Mouse (Mus musculus) embryonic facial prominence, embryonic 12.5 days (tissue): ENCODE measurements around the gene Cabp7. TPM values are rescaled to one million over a fixed set of nuclear protein-coding genes. Genes with fewer than 3 reads are reported as not detected.

ENCODE experiments used
- ATAC-seq: fragments of 200-750 bp; cut with Nextera tagmentation; 2 replicates; pipeline ENCODE4 v1.8.0; 2017; ENCODE audit not compliant: insufficient number of reproducible peaks, insufficient read depth, low FRiP score, low TSS enrichment
- H3K27ac ChIP-seq: fragments of 300-500 bp; sonication (generic); 2 replicates; pipeline ENCODE4 v1.5.1; 2016; ENCODE audit warnings: mild to moderate bottlenecking
- H3K27me3 ChIP-seq: fragments of 300-500 bp; sonication (generic); 2 replicates; pipeline ENCODE4 v1.6.1; 2016; ENCODE audit warnings: mild to moderate bottlenecking, moderate library complexity
- H3K36me3 ChIP-seq: fragments of 300-500 bp; sonication (generic); 2 replicates; pipeline ENCODE4 v1.6.1; 2016; ENCODE audit warnings: mild to moderate bottlenecking
- H3K4me1 ChIP-seq: fragments of 300-500 bp; sonication (generic); 2 replicates; pipeline ENCODE4 v1.6.1; 2016
- H3K4me2 ChIP-seq: fragments of 300-500 bp; sonication (generic); replicated peaks from 2 replicates; pipeline ENCODE4 v1.6.1; 2016; ENCODE audit warnings: mild to moderate bottlenecking, moderate library complexity
- H3K4me3 ChIP-seq: fragments of 300-500 bp; sonication (generic); 2 replicates; pipeline ENCODE4 v1.5.1; 2016; ENCODE audit warnings: mild to moderate bottlenecking
- H3K9ac ChIP-seq: fragments of 300-500 bp; sonication (generic); 2 replicates; pipeline ENCODE4 v1.6.1; 2016; ENCODE audit warnings: mild to moderate bottlenecking, moderate library complexity
- H3K9me3 ChIP-seq: fragments of 300-500 bp; sonication (generic); 2 replicates; pipeline ENCODE4 v1.6.1; 2016; ENCODE audit warnings: mild to moderate bottlenecking, moderate library complexity
- WGBS: fragments of 180-500 bp; shearing (Covaris S2); methylation state at CpG from one replicate; pipeline ENCODE4 v1.1.7; 2016; 5-methylcytosine and 5-hydroxymethylcytosine counted together
- polyA plus RNA-seq: library from polyadenylated mRNA; unstranded; fragments of >200 nt; fragmentation: Nextera tagmentation; extraction: Ambion mirVana; gene quantifications from 2 replicates; pipeline ENCODE4 v1.2.1, GENCODE M21; 2016

Cabp7 gene
- polyA plus RNA-seq, 1 experiment from 2014 or later, result 0.19 TPM

DNA sequence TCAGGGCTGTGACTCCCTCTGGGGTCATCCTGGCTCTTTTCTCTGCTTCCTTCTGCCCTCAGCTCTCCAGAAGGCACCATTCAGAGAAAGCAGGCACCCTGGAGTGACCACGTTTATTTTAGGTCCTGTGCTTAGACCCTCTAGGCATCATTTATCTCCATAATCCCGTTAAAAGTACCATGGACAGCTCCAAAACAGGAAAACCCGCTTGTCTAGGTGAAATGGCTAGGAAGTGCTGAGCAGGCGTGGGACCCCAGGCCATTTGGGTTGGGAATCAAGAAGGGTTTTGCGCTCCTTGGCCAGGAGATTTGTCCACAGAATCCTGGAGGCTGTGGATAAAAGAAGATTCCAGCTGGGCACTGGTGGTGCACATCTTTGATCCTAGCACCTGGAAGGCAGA lies 17.1 kb upstream of the Cabp7 start:
- no peaks in the 10 kb centered on the region for H3K4me1 ChIP-seq
- no peak overlapping the region for H3K27ac ChIP-seq
- ATAC-seq, result no peak
- 15% methylated on average over 5 of the region's 5 CpGs for WGBS
- no peaks in the 10 kb centered on the region for H3K9me3 ChIP-seq
- peaks cover 14% of the 10 kb centered on the region for H3K36me3 ChIP-seq
- H3K27me3 ChIP-seq, result peaks cover 21% of the 10 kb centered on the region
- H3K9ac ChIP-seq, result no peak overlapping the region
- H3K4me2 ChIP-seq, result no peak overlapping the region
- no peak overlapping the region for H3K4me3 ChIP-seq

DNA sequence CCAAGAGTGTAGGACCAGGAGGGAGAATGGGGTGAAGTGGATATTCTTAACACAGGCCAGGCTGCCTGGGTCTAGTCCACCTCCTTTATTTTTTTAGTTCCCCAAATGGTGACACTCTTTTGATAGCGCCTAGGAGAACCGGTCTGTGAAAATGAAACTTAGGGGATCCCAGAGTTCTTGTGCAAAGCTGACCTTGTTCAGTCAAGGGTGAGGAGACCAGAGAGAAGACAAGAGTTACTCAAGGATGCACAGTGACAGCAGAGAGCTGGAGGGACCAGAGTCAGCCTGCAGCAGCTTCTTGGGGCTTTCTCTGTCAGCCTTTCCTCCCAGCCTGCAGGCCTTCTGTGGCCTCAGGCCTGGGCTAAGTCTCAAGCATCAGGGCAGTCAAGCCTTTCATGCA lies 15.9 kb upstream of the Cabp7 start:
- Histone ChIP-seq H3K4me2 (no peak overlapping the region), H3K27ac (no peak overlapping the region), H3K4me1 (no peaks in the 10 kb centered on the region), H3K9me3 (no peaks in the 10 kb centered on the region), H3K36me3 (peaks cover 8% of the 10 kb centered on the region; the same call in 1 of the 2 replicates), H3K9ac (no peak overlapping the region), H3K4me3 (no peak overlapping the region), H3K27me3 (peaks cover 21% of the 10 kb centered on the region)
- no peak for ATAC-seq
- 8% methylated on average over 2 of the region's 2 CpGs for WGBS

GRCm38 (mm10) chr11:4761991-4762390 lies 15.4 kb upstream of the Cabp7 start:
- no peak overlapping the region for H3K27ac ChIP-seq
- 18% methylated on average over 6 of the region's 6 CpGs for WGBS
- H3K27me3 ChIP-seq, result peaks cover 21% of the 10 kb centered on the region
- H3K4me2 ChIP-seq, result no peak overlapping the region
- H3K4me3 ChIP-seq, result no peak overlapping the region
- ATAC-seq, result no peak
- H3K4me1 ChIP-seq, result no peaks in the 10 kb centered on the region
- H3K9me3 ChIP-seq, result no peaks in the 10 kb centered on the region
- H3K36me3 ChIP-seq, result peaks cover 3% of the 10 kb centered on the region; the same call in 1 of the 2 replicates
- H3K9ac ChIP-seq, result no peak overlapping the region

- H3K4me2 ChIP-seq, result no peak overlapping the region
- no peaks in the 10 kb centered on the region for H3K4me1 ChIP-seq
- H3K9me3 ChIP-seq, result no peaks in the 10 kb centered on the region
- H3K27me3 ChIP-seq, result peaks cover 21% of the 10 kb centered on the region
- H3K27ac ChIP-seq, result no peak overlapping the region
- no peaks in the 10 kb centered on the region for H3K36me3 ChIP-seq
- ATAC-seq, result no peak
- H3K9ac ChIP-seq, result no peak overlapping the region
- H3K4me3 ChIP-seq, result no peak overlapping the region
- WGBS, result 30% methylated on average over 4 of the region's 4 CpGs
These were observed 13.9 kb upstream of the Cabp7 start for GRCm38 (mm10) chr11:4760438-4760837.

- Histone ChIP-seq H3K9me3 (no peaks in the 10 kb centered on the region), H3K4me1 (no peaks in the 10 kb centered on the region), H3K27me3 (peaks cover 18% of the 10 kb centered on the region), H3K36me3 (no peaks in the 10 kb centered on the region), H3K27ac (no peak overlapping the region), H3K4me2 (no peak overlapping the region), H3K4me3 (no peak overlapping the region), H3K9ac (no peak overlapping the region)
- WGBS, result 43% methylated on average over 4 of the region's 4 CpGs
- no peak for ATAC-seq
These were observed 11.2 kb upstream of the Cabp7 start for GRCm38 (mm10) chr11:4757789-4758158.

DNA sequence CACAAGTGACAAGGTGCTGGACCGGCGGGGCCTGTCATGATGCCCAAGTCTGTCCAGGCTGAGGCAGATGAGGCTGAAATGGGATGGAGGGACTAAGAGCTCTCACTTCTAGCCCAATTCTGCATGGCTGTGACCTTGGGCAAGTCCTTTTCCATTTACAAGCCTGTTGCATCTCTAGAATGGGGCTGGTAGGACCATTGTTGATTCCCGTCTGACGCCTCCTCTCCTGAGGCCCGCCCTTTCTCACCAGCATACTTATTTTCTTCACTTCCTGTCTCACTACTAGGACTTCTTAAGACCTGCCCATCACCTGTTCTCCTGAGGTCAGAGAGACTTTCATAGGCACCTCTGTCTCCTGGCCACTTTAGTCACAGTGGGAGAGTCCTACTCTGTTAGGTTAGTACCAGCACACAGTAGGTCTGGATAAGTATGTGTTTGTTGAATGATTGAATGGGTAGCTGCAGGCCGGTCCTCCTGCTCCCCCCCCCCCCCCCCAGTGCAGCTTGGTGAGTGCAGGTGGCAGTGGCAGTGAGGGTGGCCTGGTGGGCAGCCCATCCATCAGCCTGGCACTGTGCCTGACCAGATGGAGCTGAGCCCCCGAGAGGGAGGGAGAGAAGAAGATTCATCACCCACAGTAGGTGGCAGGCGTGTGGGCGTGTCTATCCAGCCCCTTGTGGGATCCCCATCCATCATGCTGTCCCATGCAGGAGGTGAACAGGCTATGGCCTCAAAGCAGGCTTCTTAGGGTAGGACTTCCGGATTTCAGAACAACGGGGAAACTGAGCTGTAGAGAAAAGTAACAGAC lies 10.6 kb upstream of the Cabp7 start:
- no peak for ATAC-seq

GRCm38 (mm10) chr11:4756460-4756859 lies 9.9 kb upstream of the Cabp7 start:
- ATAC-seq, result no peak
- Histone ChIP-seq H3K27me3 (peaks cover 6% of the 10 kb centered on the region; the same call in 1 of the 2 replicates), H3K9ac (no peak overlapping the region), H3K4me2 (no peak overlapping the region), H3K36me3 (no peaks in the 10 kb centered on the region), H3K4me1 (no peaks in the 10 kb centered on the region), H3K9me3 (no peaks in the 10 kb centered on the region), H3K27ac (no peak overlapping the region), H3K4me3 (no peak overlapping the region)
- WGBS, result 78% methylated on average over 9 of the region's 9 CpGs

More for the DNA sequence above, 10.6 kb upstream of the Cabp7 start:
- H3K27ac ChIP-seq, result no peak overlapping the region
- H3K4me3 ChIP-seq, result no peak overlapping the region
- H3K9ac ChIP-seq, result no peak overlapping the region
- 64% methylated on average over 11 of the region's 11 CpGs for WGBS
- H3K9me3 ChIP-seq, result no peaks in the 10 kb centered on the region
- H3K36me3 ChIP-seq, result no peaks in the 10 kb centered on the region
- peaks cover 13% of the 10 kb centered on the region for H3K27me3 ChIP-seq
- H3K4me1 ChIP-seq, result no peaks in the 10 kb centered on the region
- H3K4me2 ChIP-seq, result no peak overlapping the region

GRCm38 (mm10) chr11:4754867-4755266 lies 8.3 kb upstream of the Cabp7 start:
- 83% methylated on average over 11 of the region's 11 CpGs for WGBS
- Histone ChIP-seq H3K4me3 (no peak overlapping the region), H3K4me1 (no peaks in the 10 kb centered on the region), H3K9me3 (no peaks in the 10 kb centered on the region), H3K27me3 (peaks cover 4% of the 10 kb centered on the region), H3K36me3 (no peaks in the 10 kb centered on the region), H3K9ac (no peak overlapping the region), H3K27ac (no peak overlapping the region), H3K4me2 (no peak overlapping the region)
- no peak for ATAC-seq

DNA sequence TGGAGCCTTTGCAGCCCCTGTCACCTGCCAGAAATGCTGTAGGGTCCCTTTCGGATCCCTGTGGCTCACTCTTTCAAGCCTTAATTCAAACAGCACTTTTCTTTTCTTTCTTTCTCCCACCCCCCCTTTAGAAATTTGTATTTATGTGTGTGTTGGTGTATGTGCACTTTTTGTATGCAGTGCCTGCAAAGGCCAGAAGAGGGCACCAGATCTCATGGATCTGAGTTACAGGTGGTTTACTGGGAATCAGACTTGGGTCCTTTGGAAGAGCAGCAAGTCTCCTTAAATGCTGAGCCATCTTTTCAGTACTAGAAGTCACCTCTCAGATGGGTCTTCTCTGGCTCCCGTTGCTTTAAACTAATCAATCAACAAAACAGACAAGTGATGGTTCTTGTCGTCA lies 7.5 kb upstream of the Cabp7 start:
- Histone ChIP-seq H3K27me3 (peaks cover 12% of the 10 kb centered on the region), H3K36me3 (no peaks in the 10 kb centered on the region), H3K27ac (no peak overlapping the region), H3K9me3 (no peaks in the 10 kb centered on the region), H3K4me2 (no peak overlapping the region), H3K4me1 (no peaks in the 10 kb centered on the region), H3K4me3 (no peak overlapping the region), H3K9ac (no peak overlapping the region)
- 91% methylated on average over 3 of the region's 3 CpGs for WGBS
- no peak for ATAC-seq

- WGBS, result 40% methylated on average over 10 of the region's 10 CpGs
- no peak overlapping the region for H3K27ac ChIP-seq
- peaks cover 24% of the 10 kb centered on the region for H3K27me3 ChIP-seq
- no peaks in the 10 kb centered on the region for H3K9me3 ChIP-seq
- H3K4me2 ChIP-seq, result no peak overlapping the region
- no peak for ATAC-seq
- H3K4me3 ChIP-seq, result no peak overlapping the region
- no peaks in the 10 kb centered on the region for H3K4me1 ChIP-seq
- no peak overlapping the region for H3K9ac ChIP-seq
- no peaks in the 10 kb centered on the region for H3K36me3 ChIP-seq
These were observed 6.3 kb upstream of the Cabp7 start for GRCm38 (mm10) chr11:4752836-4753235.

- Histone ChIP-seq H3K4me2 (no peak overlapping the region), H3K9ac (no peak overlapping the region), H3K27ac (no peak overlapping the region), H3K36me3 (no peaks in the 10 kb centered on the region), H3K4me3 (no peak overlapping the region), H3K9me3 (no peaks in the 10 kb centered on the region), H3K27me3 (peaks cover 50% of the 10 kb centered on the region), H3K4me1 (peaks cover 18% of the 10 kb centered on the region)
- WGBS, result 7% methylated on average over 9 of the region's 9 CpGs
- no peak for ATAC-seq
These were observed 3.7 kb upstream of the Cabp7 start for GRCm38 (mm10) chr11:4750263-4750662.

- no peak for ATAC-seq
- WGBS, result under 1% methylated on average over 11 of the region's 12 CpGs
- no peak overlapping the region for H3K9ac ChIP-seq
These were observed 707 bp upstream of the Cabp7 start for GRCm38 (mm10) chr11:4747285-4747684.

More at GRCm38 (mm10) chr11:4747285-4747684, 707 bp upstream of the Cabp7 start:
- no peaks in the 10 kb centered on the region for H3K36me3 ChIP-seq
- H3K27ac ChIP-seq, result no peak overlapping the region
- no peaks in the 10 kb centered on the region for H3K9me3 ChIP-seq
- H3K4me1 ChIP-seq, result peaks cover 18% of the 10 kb centered on the region
- H3K27me3 ChIP-seq, result peaks cover 80% of the 10 kb centered on the region
- H3K4me2 ChIP-seq, result peak overlapping the region; percentile 99
- peak overlapping the region; percentile 55 for H3K4me3 ChIP-seq
